Mouse (Mus musculus) testis, adult 2 months (tissue): ENCODE data around the gene Gucy1a1. TPM values are rescaled to one million over a fixed set of nuclear protein-coding genes. Genes with fewer than 3 reads are reported as not detected.
"Not testable (repeated sequence)": the region's sequence is repeated elsewhere in the genome, so short reads cannot be mapped to it uniquely, and the experiment has no call there.

Experiments
- H3K27ac ChIP-seq: fragments of 200-500 bp; 2 replicates; pipeline ENCODE4 v1.5.1; 2012; ENCODE audit warnings: low read depth, low read length; ENCODE audit not compliant: control insufficient read depth, insufficient read depth
- H3K27me3 ChIP-seq: fragments of 200-500 bp; 2 replicates; pipeline ENCODE4 v1.6.1; 2012; ENCODE audit warnings: mild to moderate bottlenecking, low read length, moderate library complexity; ENCODE audit not compliant: control insufficient read depth, insufficient read depth
- H3K36me3 ChIP-seq: fragments of 200-500 bp; 2 replicates; pipeline ENCODE4 v1.6.1; 2012; ENCODE audit warnings: mild to moderate bottlenecking, low read length; ENCODE audit not compliant: control insufficient read depth, insufficient read depth
- H3K4me1 ChIP-seq: fragments of 200-500 bp; 2 replicates; pipeline ENCODE4 v1.6.1; 2012; ENCODE audit warnings: low read length; ENCODE audit not compliant: control insufficient read depth, insufficient read depth
- H3K4me3 ChIP-seq: fragments of 200-500 bp; 2 replicates; pipeline ENCODE4 v1.5.1; 2012; ENCODE audit warnings: low read depth, mild to moderate bottlenecking, low read length, moderate library complexity, mixed read lengths; ENCODE audit not compliant: control insufficient read depth
- CTCF ChIP-seq: fragments of 200-500 bp; IDR thresholded peaks from 2 replicates; pipeline ENCODE4 v1.5.1; 2012; ENCODE audit warnings: low read depth, mild to moderate bottlenecking, inconsistent platforms, low read length, moderate library complexity; ENCODE audit not compliant: control insufficient read depth, insufficient read depth, insufficient replicate concordance
- POLR2A ChIP-seq: fragments of 200-500 bp; IDR thresholded peaks from 2 replicates; pipeline ENCODE4 v1.6.1; 2012; ENCODE audit warnings: low read depth, mild to moderate bottlenecking, inconsistent platforms, low read length, moderate library complexity; ENCODE audit not compliant: control insufficient read depth
- polyA plus RNA-seq: library from polyadenylated mRNA; depleted of rRNA; stranded (reverse); fragments of >200 nt; gene quantifications from 2 replicates; pipeline ENCODE4 v1.2.3, GENCODE M21; 2012

Gucy1a1 gene
- polyA plus RNA-seq, 1 experiment: 1.6 TPM

- no peaks in the 10 kb centered on the region for H3K27me3 ChIP-seq
- H3K4me1 ChIP-seq: no peaks in the 10 kb centered on the region
- H3K36me3 ChIP-seq: no peaks in the 10 kb centered on the region
- no peak overlapping the region for H3K27ac ChIP-seq
- H3K4me3 ChIP-seq: no peak overlapping the region
- TF ChIP-seq POLR2A: no peak
- no peak for TF ChIP-seq CTCF
Observed at GRCm38 (mm10) chr3:82165937-82166336, 20.3 kb upstream of the Gucy1a1 start.

- H3K4me3 ChIP-seq, H3K36me3 ChIP-seq, H3K4me1 ChIP-seq, H3K27me3 ChIP-seq, H3K27ac ChIP-seq: not testable (repeated sequence)
Observed at GRCm38 (mm10) chr3:82162992-82163391, 17.4 kb upstream of the Gucy1a1 start.

GRCm38 (mm10) chr3:82145978-82146377, 389 bp upstream of the Gucy1a1 start:
- TF ChIP-seq POLR2A: no peak
- TF ChIP-seq CTCF: no peak
- Histone ChIP-seq H3K4me3 (no peak overlapping the region), H3K27ac (no peak overlapping the region), H3K27me3 (no peaks in the 10 kb centered on the region), H3K36me3 (no peaks in the 10 kb centered on the region), H3K4me1 (peaks cover 4% of the 10 kb centered on the region)

DNA sequence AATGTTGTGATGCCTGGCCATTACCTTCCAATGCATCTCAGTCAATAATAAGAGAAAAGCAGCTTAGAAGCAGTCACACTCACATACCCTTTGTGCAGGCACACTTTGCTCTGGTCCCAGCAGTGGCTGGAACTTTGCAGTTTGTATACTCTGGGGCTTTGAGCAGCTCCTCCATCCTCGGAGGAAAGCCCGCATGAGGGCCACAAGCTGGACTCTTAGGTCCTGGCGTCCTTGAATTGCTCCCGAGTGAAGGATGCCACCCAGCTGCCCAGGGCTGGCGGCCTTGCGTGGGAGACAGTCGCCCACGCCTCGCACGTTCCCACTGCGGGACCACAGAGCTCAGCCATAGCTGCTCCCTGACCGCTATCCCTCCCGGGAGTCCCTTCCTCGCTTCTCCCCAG, 864 bp downstream of the Gucy1a1 start:
- H3K36me3 ChIP-seq: no peaks in the 10 kb centered on the region
- peaks cover 4% of the 10 kb centered on the region for H3K4me1 ChIP-seq
- TF ChIP-seq POLR2A: no peak
- no peak for TF ChIP-seq CTCF
- peak overlapping the region; percentile 41; the same call in 1 of the 2 replicates for H3K27ac ChIP-seq
- H3K27me3 ChIP-seq: no peaks in the 10 kb centered on the region
- peak overlapping the region; percentile 77 for H3K4me3 ChIP-seq

- no peak for TF ChIP-seq CTCF
- TF ChIP-seq POLR2A: no peak
- Histone ChIP-seq H3K27ac (no peak overlapping the region), H3K36me3 (no peaks in the 10 kb centered on the region), H3K4me1 (peaks cover 4% of the 10 kb centered on the region), H3K27me3 (no peaks in the 10 kb centered on the region), H3K4me3 (no peak overlapping the region)
Observed at GRCm38 (mm10) chr3:82140781-82141180, 4.8 kb downstream of the Gucy1a1 start.

DNA sequence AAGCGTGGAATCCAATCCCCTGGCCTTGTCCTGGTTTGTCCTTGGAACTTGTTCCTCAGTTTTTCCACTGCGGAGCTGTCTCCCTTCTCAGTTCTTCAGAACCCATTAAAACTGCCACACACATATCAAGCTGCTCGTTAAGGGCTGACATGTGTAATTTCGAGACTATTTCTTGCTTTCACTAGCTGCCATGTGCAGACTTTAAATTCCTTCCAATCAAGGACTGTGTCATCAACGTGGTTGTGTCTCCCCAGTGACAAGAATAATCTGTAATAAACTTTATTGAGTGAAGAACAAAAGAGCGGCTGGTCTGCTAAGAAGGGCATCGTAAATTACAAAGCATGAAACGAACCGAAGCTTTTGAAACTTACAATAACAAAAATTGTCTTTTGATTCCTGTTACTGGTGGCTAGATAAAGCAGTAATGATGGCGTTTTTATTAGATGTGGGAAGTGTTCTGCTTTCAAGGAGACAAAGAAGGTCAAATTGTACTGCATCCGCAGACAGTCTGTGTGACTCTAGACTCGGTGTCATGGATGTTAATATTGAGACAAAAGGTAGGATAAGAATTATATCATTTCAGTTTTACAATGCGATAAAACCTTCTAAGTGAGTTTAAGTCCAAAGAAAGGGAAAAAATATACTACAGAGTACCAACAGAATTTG, 7.5 kb downstream of the Gucy1a1 start:
- H3K27ac ChIP-seq: no peak overlapping the region
- no peak overlapping the region for H3K4me3 ChIP-seq
- TF ChIP-seq POLR2A (no peak), CTCF (no peak)
- H3K27me3 ChIP-seq: no peaks in the 10 kb centered on the region
- H3K4me1 ChIP-seq: no peaks in the 10 kb centered on the region
- no peaks in the 10 kb centered on the region for H3K36me3 ChIP-seq

DNA sequence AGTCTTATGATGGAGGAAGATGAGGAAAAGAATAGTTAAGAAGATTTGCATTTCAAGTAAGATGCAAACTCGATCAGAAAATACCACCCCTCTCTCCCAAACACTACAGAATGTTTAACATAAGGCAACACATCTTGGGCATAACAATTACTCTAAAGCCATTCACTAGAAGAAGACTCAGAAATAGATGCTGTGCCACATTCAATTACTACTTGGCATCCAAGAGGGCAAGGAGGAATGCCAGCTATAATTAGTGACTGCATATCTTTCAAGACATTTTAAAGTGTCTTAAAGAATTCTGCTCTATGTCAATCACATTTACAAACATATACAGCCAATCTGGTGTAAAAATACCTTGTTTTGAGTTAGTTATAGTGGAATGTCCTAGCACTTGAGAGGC, 10.1 kb downstream of the Gucy1a1 start:
- Histone ChIP-seq H3K36me3 (no peaks in the 10 kb centered on the region), H3K27me3 (no peaks in the 10 kb centered on the region), H3K4me1 (no peaks in the 10 kb centered on the region), H3K4me3 (no peak overlapping the region), H3K27ac (no peak overlapping the region)
- TF ChIP-seq CTCF: no peak
- no peak for TF ChIP-seq POLR2A

DNA sequence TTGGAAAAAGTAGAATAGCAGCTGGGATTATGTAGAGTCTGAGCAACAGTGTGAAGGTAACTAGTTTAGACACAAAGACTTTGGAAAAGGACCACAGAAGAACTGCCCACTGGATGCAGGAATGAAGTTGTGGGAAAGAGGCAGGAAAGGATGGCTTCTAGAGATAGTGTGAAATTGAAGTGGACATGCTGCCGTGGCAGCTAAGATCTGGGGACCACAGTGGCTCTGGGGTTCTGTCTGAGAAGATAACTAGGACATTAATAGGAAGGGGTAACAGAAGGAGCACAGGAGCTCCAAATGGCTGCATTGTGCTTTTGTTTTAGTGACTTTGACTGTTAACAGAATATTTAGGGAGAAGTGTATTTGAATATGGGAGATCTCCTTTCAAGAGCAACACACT, 16.3 kb downstream of the Gucy1a1 start:
- TF ChIP-seq POLR2A: no peak
- TF ChIP-seq CTCF: no peak
- H3K4me1 ChIP-seq: no peaks in the 10 kb centered on the region

More for the DNA sequence above, 16.3 kb downstream of the Gucy1a1 start:
- Histone ChIP-seq H3K4me3 (no peak overlapping the region), H3K36me3 (no peaks in the 10 kb centered on the region), H3K27ac (no peak overlapping the region), H3K27me3 (no peaks in the 10 kb centered on the region)
